Mouse (Mus musculus): ENCODE data around the gene Gimap8.

Gimap8 gene

GRCm38 (mm10) chr6:48698888-48699287, 51.9 kb downstream of the Gimap8 start:
- in situ Hi-C loops (cut with MboI, MseI): no loop called here

- in situ Hi-C loops (cut with MboI, MseI): loop anchor here (5.0 to 25.0 kb wide), 3 partner anchors 53 to 1046 kb away; partner anchors contain the start of gene Gimap8 (in 1 of the 2)
Observed at GRCm38 (mm10) chr6:48700251-48701075, 53.4 kb downstream of the Gimap8 start.

GRCm38 (mm10) chr6:48702146-48702545, 55.1 kb downstream of the Gimap8 start:
- in situ Hi-C loops (cut with MboI, MseI): loop anchor here (5.0 to 25.0 kb wide), 3 partner anchors 55 to 1047 kb away; partner anchors contain the start of gene Gimap8 (in 1 of the 2)

GRCm38 (mm10) chr6:48702601-48703000, 55.6 kb downstream of the Gimap8 start:
- in situ Hi-C loops (cut with MboI, MseI): loop anchor here (5.0 to 25.0 kb wide), 3 partner anchors 55 to 1048 kb away; partner anchors contain the start of gene Gimap8 (in 1 of the 2)

- in situ Hi-C loops (cut with MboI, MseI): loop anchor here (5.0 to 25.0 kb wide), 3 partner anchors 57 to 1049 kb away; partner anchors contain the start of gene Gimap8 (in 1 of the 2)
Observed at GRCm38 (mm10) chr6:48704146-48704545, 57.1 kb downstream of the Gimap8 start.

GRCm38 (mm10) chr6:48706130-48706529, 59.1 kb downstream of the Gimap8 start:
- in situ Hi-C loops (cut with MboI, MseI): loop anchor here (10.0 to 25.0 kb wide), 2 partner anchors 944 to 1051 kb away; no protein-coding TSS in a partner anchor

Measured in T-helper 17 cell (primary cell).